Mouse (Mus musculus) neural tube, embryonic 15.5 days (tissue): ENCODE measurements at regions not wholly inside any gene's neighbourhood (a gene's known extent, or its start where the extent isn't known, plus 50 kb on each side); places are given as distances from the start of the nearest gene placed in this dataset.

Experiments used
- ATAC-seq: fragments of 200-750 bp; cut with Nextera tagmentation; 2 replicates; pipeline ENCODE4 v1.8.0; 2017; ENCODE audit warnings: mild to moderate bottlenecking, moderate TSS enrichment, moderate library complexity; ENCODE audit not compliant: low FRiP score
- H3K27ac ChIP-seq: fragments of 300-500 bp; sonication (generic); replicated peaks from 2 replicates; pipeline ENCODE4 v1.5.1; 2015; ENCODE audit warnings: mild to moderate bottlenecking, inconsistent platforms
- H3K27me3 ChIP-seq: fragments of 300-500 bp; sonication (generic); replicated peaks from 2 replicates; pipeline ENCODE4 v1.6.1; 2015; ENCODE audit warnings: inconsistent platforms
- H3K36me3 ChIP-seq: fragments of 300-500 bp; sonication (generic); 2 replicates; pipeline ENCODE4 v1.6.1; 2015; ENCODE audit warnings: inconsistent platforms
- H3K4me1 ChIP-seq: fragments of 300-500 bp; sonication (generic); 2 replicates; pipeline ENCODE4 v1.6.1; 2015; ENCODE audit warnings: inconsistent platforms
- H3K4me2 ChIP-seq: fragments of 300-500 bp; sonication (generic); 2 replicates; pipeline ENCODE4 v1.6.1; 2015; ENCODE audit warnings: inconsistent platforms, mild to moderate bottlenecking, moderate library complexity
- H3K4me3 ChIP-seq: fragments of 300-500 bp; sonication (generic); replicated peaks from 2 replicates; pipeline ENCODE4 v1.5.1; 2015; ENCODE audit warnings: mild to moderate bottlenecking, inconsistent platforms
- H3K9ac ChIP-seq: fragments of 300-500 bp; sonication (generic); replicated peaks from 2 replicates; pipeline ENCODE4 v1.6.1; 2015; ENCODE audit warnings: mild to moderate bottlenecking, inconsistent platforms
- H3K9me3 ChIP-seq: fragments of 300-500 bp; sonication (generic); replicated peaks from 2 replicates; pipeline ENCODE4 v1.6.1; 2016; ENCODE audit warnings: inconsistent platforms
- WGBS: fragments of 180-500 bp; shearing (Covaris S2); methylation state at CpG from one replicate; pipeline ENCODE4 v1.1.7; 2015; ENCODE audit warnings: mixed read lengths; 5-methylcytosine and 5-hydroxymethylcytosine counted together

GRCm38 (mm10) chr13:53900406-53901025, 155.0 kb downstream of the Drd1 start:
- Histone ChIP-seq H3K36me3 (no peaks in the 10 kb centered on the region), H3K27ac (no peak overlapping the region), H3K4me3 (no peak overlapping the region), H3K9me3 (0 out of 2 replicates have a peak, but pooled peaks cover 5% of the 10 kb centered on the region), H3K4me1 (peaks cover 11% of the 10 kb centered on the region), H3K4me2 (no peak overlapping the region), H3K9ac (no peak overlapping the region), H3K27me3 (no peaks in the 10 kb centered on the region)
- ATAC-seq, result no peak
- WGBS, result 85% methylated on average over 3 of the region's 3 CpGs

GRCm38 (mm10) chr13:53898351-53898750, 157.2 kb downstream of the Drd1 start:
- no peaks in the 10 kb centered on the region for H3K36me3 ChIP-seq
- H3K9ac ChIP-seq, result no peak overlapping the region
- no peak for ATAC-seq
- H3K27me3 ChIP-seq, result no peaks in the 10 kb centered on the region
- H3K9me3 ChIP-seq, result 0 out of 2 replicates have a peak, but pooled peaks cover 5% of the 10 kb centered on the region
- H3K4me1 ChIP-seq, result peaks cover 11% of the 10 kb centered on the region
- H3K4me2 ChIP-seq, result peak overlapping the region; percentile 26
- no peak overlapping the region for H3K27ac ChIP-seq
- 32% methylated on average over 10 of the region's 10 CpGs for WGBS
- no peak overlapping the region for H3K4me3 ChIP-seq

DNA sequence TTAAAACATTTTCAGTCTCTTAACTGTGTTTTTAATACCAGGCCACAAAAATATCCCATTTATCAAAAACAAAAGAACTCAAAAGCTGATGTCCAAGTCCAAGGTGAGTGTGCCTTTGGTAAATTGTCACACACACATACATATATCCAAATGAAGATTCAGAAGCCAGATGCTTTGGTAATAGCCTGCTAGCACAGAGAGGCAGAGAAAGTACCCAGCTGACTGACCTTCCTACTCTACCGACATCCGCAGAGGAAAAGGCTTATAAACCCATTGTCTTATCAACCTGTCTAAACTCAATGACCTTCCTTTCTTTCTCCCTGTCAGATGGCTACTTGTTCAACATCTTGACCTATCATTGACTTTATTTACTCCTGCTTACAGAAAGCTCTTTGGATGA, 158.3 kb downstream of the Drd1 start:
- ATAC-seq, result no peak
- H3K27me3 ChIP-seq, result no peaks in the 10 kb centered on the region
- no peak overlapping the region for H3K4me2 ChIP-seq
- WGBS, result 94% methylated on average over 2 of the region's 2 CpGs
- H3K4me3 ChIP-seq, result no peak overlapping the region
- H3K36me3 ChIP-seq, result no peaks in the 10 kb centered on the region
- H3K9ac ChIP-seq, result no peak overlapping the region
- 0 out of 2 replicates have a peak, but pooled peaks cover 5% of the 10 kb centered on the region for H3K9me3 ChIP-seq
- no peak overlapping the region for H3K27ac ChIP-seq
- H3K4me1 ChIP-seq, result peaks cover 11% of the 10 kb centered on the region

GRCm38 (mm10) chr13:53888411-53888810, 167.1 kb downstream of the Drd1 start:
- Histone ChIP-seq H3K9ac (no peak overlapping the region), H3K4me1 (no peaks in the 10 kb centered on the region), H3K4me3 (no peak overlapping the region), H3K9me3 (no peaks in the 10 kb centered on the region), H3K27ac (no peak overlapping the region), H3K27me3 (no peaks in the 10 kb centered on the region), H3K4me2 (no peak overlapping the region), H3K36me3 (no peaks in the 10 kb centered on the region)
- ATAC-seq, result no peak
- 93% methylated on average over 3 of the region's 3 CpGs for WGBS

- no peak for ATAC-seq
- Histone ChIP-seq H3K4me2 (no peak overlapping the region), H3K4me1 (0 out of 2 replicates have a peak, but pooled peaks cover under 1% of the 10 kb centered on the region), H3K9me3 (no peaks in the 10 kb centered on the region), H3K27ac (no peak overlapping the region), H3K36me3 (no peaks in the 10 kb centered on the region), H3K27me3 (no peaks in the 10 kb centered on the region), H3K4me3 (no peak overlapping the region), H3K9ac (no peak overlapping the region)
- 89% methylated on average over 10 of the region's 10 CpGs for WGBS
Measured at GRCm38 (mm10) chr13:53885756-53886155, 169.7 kb downstream of the Drd1 start.

GRCm38 (mm10) chr13:53883206-53883605, 172.3 kb downstream of the Drd1 start:
- no peak overlapping the region for H3K27ac ChIP-seq
- H3K4me3 ChIP-seq, result no peak overlapping the region
- ATAC-seq, result no peak
- no peaks in the 10 kb centered on the region for H3K27me3 ChIP-seq
- H3K9ac ChIP-seq, result no peak overlapping the region
- no peaks in the 10 kb centered on the region for H3K36me3 ChIP-seq
- no peak overlapping the region for H3K4me2 ChIP-seq
- 0 out of 2 replicates have a peak, but pooled peaks cover 6% of the 10 kb centered on the region for H3K4me1 ChIP-seq
- H3K9me3 ChIP-seq, result no peaks in the 10 kb centered on the region
- 91% methylated on average over 6 of the region's 6 CpGs for WGBS

GRCm38 (mm10) chr13:53880466-53881250, 174.8 kb downstream of the Drd1 start:
- no peaks in the 10 kb centered on the region for H3K9me3 ChIP-seq
- H3K4me3 ChIP-seq, result no peak overlapping the region
- no peaks in the 10 kb centered on the region for H3K27me3 ChIP-seq
- H3K27ac ChIP-seq, result no peak overlapping the region
- H3K9ac ChIP-seq, result no peak overlapping the region
- 40% methylated on average over 10 of the region's 10 CpGs for WGBS
- 0 out of 2 replicates have a peak, but pooled peaks cover 6% of the 10 kb centered on the region for H3K4me1 ChIP-seq
- ATAC-seq, result no peak; the same call in 1 of the 2 replicates
- H3K4me2 ChIP-seq, result no peak overlapping the region
- H3K36me3 ChIP-seq, result no peaks in the 10 kb centered on the region

DNA sequence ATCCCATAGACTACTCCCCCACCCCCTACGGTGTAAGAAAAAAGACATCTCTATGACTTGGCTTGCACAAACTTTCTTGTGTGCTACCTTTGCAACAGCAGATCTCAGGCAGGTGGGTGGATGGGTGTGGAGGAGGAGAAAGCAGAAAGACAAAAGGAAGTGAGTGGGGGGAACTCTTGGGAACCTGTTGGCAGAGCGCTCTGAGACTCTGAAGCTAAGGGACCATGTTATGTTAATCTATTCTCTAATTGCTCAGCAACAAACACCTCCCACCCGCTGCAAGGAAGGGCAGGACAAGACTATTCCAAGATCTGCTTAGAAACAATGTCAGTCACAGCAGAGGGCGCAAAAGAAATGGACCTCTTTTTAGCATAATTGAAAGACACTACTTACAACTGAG, 180.0 kb downstream of the Drd1 start:
- no peak overlapping the region for H3K27ac ChIP-seq
- H3K36me3 ChIP-seq, result no peaks in the 10 kb centered on the region
- no peak overlapping the region for H3K9ac ChIP-seq
- no peaks in the 10 kb centered on the region for H3K27me3 ChIP-seq
- H3K4me1 ChIP-seq, result 0 out of 2 replicates have a peak, but pooled peaks cover 3% of the 10 kb centered on the region
- H3K4me3 ChIP-seq, result no peak overlapping the region
- ATAC-seq, result no peak
- 81% methylated on average over 4 of the region's 4 CpGs for WGBS
- H3K4me2 ChIP-seq, result no peak overlapping the region
- no peaks in the 10 kb centered on the region for H3K9me3 ChIP-seq

GRCm38 (mm10) chr13:53865323-53865722, 190.2 kb downstream of the Drd1 start:
- Histone ChIP-seq H3K4me1 (peaks cover 6% of the 10 kb centered on the region), H3K9ac (no peak overlapping the region), H3K4me3 (no peak overlapping the region), H3K36me3 (no peaks in the 10 kb centered on the region), H3K27ac (no peak overlapping the region), H3K4me2 (no peak overlapping the region), H3K9me3 (no peaks in the 10 kb centered on the region), H3K27me3 (no peaks in the 10 kb centered on the region)
- no peak for ATAC-seq
- 93% methylated on average over 5 of the region's 5 CpGs for WGBS

- H3K4me1 ChIP-seq, result peaks cover 6% of the 10 kb centered on the region
- H3K36me3 ChIP-seq, result no peaks in the 10 kb centered on the region
- H3K4me3 ChIP-seq, result no peak overlapping the region
- H3K4me2 ChIP-seq, result peak overlapping the region; percentile 25; the same call in 1 of the 2 replicates
- no peaks in the 10 kb centered on the region for H3K9me3 ChIP-seq
- no peaks in the 10 kb centered on the region for H3K27me3 ChIP-seq
- 27% methylated on average over 4 of the region's 4 CpGs for WGBS
- no peak overlapping the region for H3K9ac ChIP-seq
- ATAC-seq, result no peak
- H3K27ac ChIP-seq, result peak overlapping the region; percentile 45; the same call in 1 of the 2 replicates
Measured at GRCm38 (mm10) chr13:53862336-53862735, 193.2 kb downstream of the Drd1 start.

GRCm38 (mm10) chr13:53854196-53854595, 201.3 kb downstream of the Drd1 start:
- Histone ChIP-seq H3K27me3 (no peaks in the 10 kb centered on the region), H3K27ac (no peak overlapping the region)
- WGBS, result 74% methylated on average over 2 of the region's 2 CpGs

GRCm38 (mm10) chr13:53850146-53850545, 205.4 kb downstream of the Drd1 start:
- 87% methylated on average over 9 of the region's 9 CpGs for WGBS

More at GRCm38 (mm10) chr13:53854196-53854595, 201.3 kb downstream of the Drd1 start:
- H3K36me3 ChIP-seq, result no peaks in the 10 kb centered on the region
- no peak overlapping the region for H3K4me2 ChIP-seq
- ATAC-seq, result no peak
- no peaks in the 10 kb centered on the region for H3K9me3 ChIP-seq
- H3K9ac ChIP-seq, result no peak overlapping the region
- no peaks in the 10 kb centered on the region for H3K4me1 ChIP-seq
- no peak overlapping the region for H3K4me3 ChIP-seq

More at GRCm38 (mm10) chr13:53850146-53850545, 205.4 kb downstream of the Drd1 start:
- H3K27ac ChIP-seq, result no peak overlapping the region
- no peak overlapping the region for H3K4me2 ChIP-seq
- no peak overlapping the region for H3K4me3 ChIP-seq
- no peaks in the 10 kb centered on the region for H3K27me3 ChIP-seq
- no peaks in the 10 kb centered on the region for H3K36me3 ChIP-seq
- H3K9me3 ChIP-seq, result no peaks in the 10 kb centered on the region
- no peak overlapping the region for H3K9ac ChIP-seq
- H3K4me1 ChIP-seq, result no peaks in the 10 kb centered on the region
- no peak for ATAC-seq
